Mouse (Mus musculus): ENCODE results near the gene Mtus2. TPM values are rescaled to one million over a fixed set of nuclear protein-coding genes. Genes with fewer than 3 reads are reported as not detected.

Gene Mtus2
- total and polyA plus RNA-seq, 3 experiments, result 0.08 TPM; not detected in 2

- no peak for DNase-seq (ENCODE audit: low read depth, low spot score)
- Histone ChIP-seq H3K27me3 (ENCODE audit: control insufficient read depth in 1 of 2, insufficient read depth in 2 of 2, low read length in 2 of 2) (no peaks in the 10 kb centered on the region), H3K27ac (ENCODE audit: control insufficient read depth, low read depth, low read length) (no peak overlapping the region), H3K9ac (ENCODE audit: control insufficient read depth, low read depth, low read length, poor library complexity, severe bottlenecking) (no peak overlapping the region), H3K4me1 (ENCODE audit: control insufficient read depth in 1 of 2, insufficient read depth in 2 of 2, low read length in 2 of 2) (no peaks in the 10 kb centered on the region), H3K79me2 (ENCODE audit: control insufficient read depth, insufficient read depth, low read length, poor library complexity) (no peaks in the 10 kb centered on the region), H3K9me3 (replicated peaks; ENCODE audit: insufficient read depth, low read length) (no peaks in the 10 kb centered on the region), H3K36me3 (ENCODE audit: control insufficient read depth in 1 of 2, insufficient read depth in 2 of 2, low read length in 2 of 2) (no peaks in the 10 kb centered on the region), H3K4me3 (ENCODE audit: control insufficient read depth in 1 of 2, insufficient read depth in 1 of 2, low read depth in 2 of 2, low read length in 2 of 2) (no peak overlapping the region)
- no peak for TF ChIP-seq ZC3H11A (IDR thresholded peaks at IDR 0.05; ENCODE audit: low read depth, low read length)
- peak in 1 of 3 experiments; percentile 29; a peak in 1 of 6 replicates for TF ChIP-seq CTCF (IDR thresholded peaks at IDR 0.05 in 2 of 3, conservative IDR thresholded peaks at IDR 0.05 in 1 of 3; ENCODE audit: control insufficient read depth in 1 of 3, insufficient read depth in 1 of 3, low read depth in 2 of 3, low read length in 3 of 3, poor library complexity in 1 of 3, severe bottlenecking in 1 of 3)
These were observed 335.7 kb downstream of the Mtus2 start for GRCm38 (mm10) chr5:148292862-148293261.

GRCm38 (mm10) chr5:148293346-148293745 is 336.2 kb downstream of the Mtus2 start:
- DNase-seq (ENCODE audit: low read depth, low spot score), result peak; percentile 50
- H3K9me3 ChIP-seq (replicated peaks; ENCODE audit: insufficient read depth, low read length), result no peaks in the 10 kb centered on the region
- TF ChIP-seq MEF2A (IDR thresholded peaks at IDR 0.05; ENCODE audit: extremely low read depth, insufficient replicate concordance, low read depth, low read length, poor library complexity, severe bottlenecking), result no peak
- TF ChIP-seq SMC3 (IDR thresholded peaks at IDR 0.05; ENCODE audit: low read depth, low read length), result peak; percentile 7; the same call in 1 of the 2 replicates
- peak; percentile 55 to 76 (median 60) for TF ChIP-seq CTCF (IDR thresholded peaks at IDR 0.05 in 2 of 3, conservative IDR thresholded peaks at IDR 0.05 in 1 of 3; ENCODE audit: control insufficient read depth in 1 of 3, insufficient read depth in 1 of 3, low read depth in 2 of 3, low read length in 3 of 3, poor library complexity in 1 of 3, severe bottlenecking in 1 of 3)
- H3K79me2 ChIP-seq (ENCODE audit: control insufficient read depth, insufficient read depth, low read length, poor library complexity), result no peaks in the 10 kb centered on the region
- no peak overlapping the region for H3K27ac ChIP-seq (ENCODE audit: control insufficient read depth, low read depth, low read length)
- no peaks in the 10 kb centered on the region for H3K27me3 ChIP-seq (ENCODE audit: control insufficient read depth in 1 of 2, insufficient read depth in 2 of 2, low read length in 2 of 2)
- no peaks in the 10 kb centered on the region for H3K4me1 ChIP-seq (ENCODE audit: control insufficient read depth in 1 of 2, insufficient read depth in 2 of 2, low read length in 2 of 2)
- no peak overlapping the region for H3K4me3 ChIP-seq (ENCODE audit: control insufficient read depth in 1 of 2, insufficient read depth in 1 of 2, low read depth in 2 of 2, low read length in 2 of 2)
- H3K9ac ChIP-seq (ENCODE audit: control insufficient read depth, low read depth, low read length, poor library complexity, severe bottlenecking), result no peak overlapping the region
- no peaks in the 10 kb centered on the region for H3K36me3 ChIP-seq (ENCODE audit: control insufficient read depth in 1 of 2, insufficient read depth in 2 of 2, low read length in 2 of 2)

GRCm38 (mm10) chr5:148302968-148303367 is 345.8 kb downstream of the Mtus2 start:
- H3K9me3 ChIP-seq (replicated peaks; ENCODE audit: insufficient read depth, low read length), result no peaks in the 10 kb centered on the region

GRCm38 (mm10) chr5:148304112-148304511 is 347.0 kb downstream of the Mtus2 start:
- Histone ChIP-seq H3K9me3 (replicated peaks; ENCODE audit: insufficient read depth, low read length) (no peaks in the 10 kb centered on the region), H3K9ac (ENCODE audit: control insufficient read depth, low read depth, low read length, poor library complexity, severe bottlenecking) (no peak overlapping the region)

More at GRCm38 (mm10) chr5:148302968-148303367, 345.8 kb downstream of the Mtus2 start:
- Histone ChIP-seq H3K4me3 (ENCODE audit: control insufficient read depth in 1 of 2, insufficient read depth in 1 of 2, low read depth in 2 of 2, low read length in 2 of 2) (no peak overlapping the region), H3K79me2 (ENCODE audit: control insufficient read depth, insufficient read depth, low read length, poor library complexity) (no peaks in the 10 kb centered on the region), H3K9ac (ENCODE audit: control insufficient read depth, low read depth, low read length, poor library complexity, severe bottlenecking) (no peak overlapping the region), H3K27me3 (ENCODE audit: control insufficient read depth in 1 of 2, insufficient read depth in 2 of 2, low read length in 2 of 2) (no peaks in the 10 kb centered on the region), H3K36me3 (ENCODE audit: control insufficient read depth in 1 of 2, insufficient read depth in 2 of 2, low read length in 2 of 2) (no peaks in the 10 kb centered on the region), H3K27ac (ENCODE audit: control insufficient read depth, low read depth, low read length) (no peak overlapping the region), H3K4me1 (ENCODE audit: control insufficient read depth in 1 of 2, insufficient read depth in 2 of 2, low read length in 2 of 2) (no peaks in the 10 kb centered on the region)
- TF ChIP-seq MAFK (IDR thresholded peaks at IDR 0.05; ENCODE audit: borderline replicate concordance, low read depth, low read length) (no peak), POLR2AphosphoS2 (IDR thresholded peaks at IDR 0.05; ENCODE audit: low read length) (no peak), MXI1 (IDR thresholded peaks at IDR 0.05; ENCODE audit: low read depth, low read length) (no peak), GATA1 (IDR thresholded peaks at IDR 0.05; ENCODE audit: low read depth, low read length) (no peak)
- no peak for DNase-seq (ENCODE audit: low read depth, low spot score)

More at GRCm38 (mm10) chr5:148304112-148304511, 347.0 kb downstream of the Mtus2 start:
- Histone ChIP-seq H3K36me3 (ENCODE audit: control insufficient read depth in 1 of 2, insufficient read depth in 2 of 2, low read length in 2 of 2) (no peaks in the 10 kb centered on the region), H3K79me2 (ENCODE audit: control insufficient read depth, insufficient read depth, low read length, poor library complexity) (no peaks in the 10 kb centered on the region), H3K4me1 (ENCODE audit: control insufficient read depth in 1 of 2, insufficient read depth in 2 of 2, low read length in 2 of 2) (no peaks in the 10 kb centered on the region), H3K4me3 (ENCODE audit: control insufficient read depth in 1 of 2, insufficient read depth in 1 of 2, low read depth in 2 of 2, low read length in 2 of 2) (no peak overlapping the region), H3K27ac (ENCODE audit: control insufficient read depth, low read depth, low read length) (no peak overlapping the region), H3K27me3 (ENCODE audit: control insufficient read depth in 1 of 2, insufficient read depth in 2 of 2, low read length in 2 of 2) (no peaks in the 10 kb centered on the region)
- TF ChIP-seq RAD21 (IDR thresholded peaks at IDR 0.05; ENCODE audit: low read depth, low read length) (no peak), CHD1 (IDR thresholded peaks at IDR 0.05; ENCODE audit: low read depth, low read length) (no peak), BHLHE40 (IDR thresholded peaks at IDR 0.05; ENCODE audit: borderline replicate concordance, low read depth, low read length) (no peak), MAZ (IDR thresholded peaks at IDR 0.05; ENCODE audit: low read depth, low read length) (no peak), MYB (IDR thresholded peaks at IDR 0.05; ENCODE audit: low read depth, low read length) (no peak), HCFC1 (IDR thresholded peaks at IDR 0.05; ENCODE audit: low read depth, low read length) (no peak), ELF1 (IDR thresholded peaks at IDR 0.05; ENCODE audit: low read depth, low read length) (no peak), MEF2A (IDR thresholded peaks at IDR 0.05; ENCODE audit: extremely low read depth, insufficient replicate concordance, low read depth, low read length, poor library complexity, severe bottlenecking) (no peak), NELFE (IDR thresholded peaks at IDR 0.05; ENCODE audit: low read depth, low read length) (no peak), NRF1 (IDR thresholded peaks at IDR 0.05; ENCODE audit: insufficient read depth, low read depth, low read length, poor library complexity, severe bottlenecking) (no peak), SMC3 (IDR thresholded peaks at IDR 0.05; ENCODE audit: low read depth, low read length) (peak; percentile 26; the same call in 1 of the 2 replicates), CTCF (IDR thresholded peaks at IDR 0.05 in 2 of 3, conservative IDR thresholded peaks at IDR 0.05 in 1 of 3; ENCODE audit: control insufficient read depth in 1 of 3, insufficient read depth in 1 of 3, low read depth in 2 of 3, low read length in 3 of 3, poor library complexity in 1 of 3, severe bottlenecking in 1 of 3) (peak in 1 of 3 experiments; percentile 20; a peak in 2 of 6 replicates), POLR2AphosphoS2 (IDR thresholded peaks at IDR 0.05; ENCODE audit: low read length) (no peak)
- DNase-seq (ENCODE audit: low read depth, low spot score), result no peak
